Mouse (Mus musculus) cerebellum, adult 2 months (tissue): ENCODE data around the gene Itm2c.

ENCODE experiments used
- CTCF ChIP-seq: fragments of 200-500 bp; IDR thresholded peaks from 2 replicates; pipeline ENCODE4 v1.5.1; 2011; ENCODE audit warnings: low read depth, mild to moderate bottlenecking, control low read depth, low read length, moderate library complexity, borderline replicate concordance; ENCODE audit not compliant: insufficient read depth
- POLR2A ChIP-seq: fragments of 200-500 bp; IDR thresholded peaks from 2 replicates; pipeline ENCODE4 v1.6.1; 2011; ENCODE audit warnings: low read length, control low read depth, borderline replicate concordance; ENCODE audit not compliant: insufficient read depth

- TF ChIP-seq POLR2A: no peak
- TF ChIP-seq CTCF: no peak
These were observed 39.1 kb downstream of the Itm2c start for GRCm38 (mm10) chr1:85933226-85933625.
